19 mouse cellular contexts compared by ENCODE assay signal in genomic region chr10:43998503-43999082, GRCm38 (mm10).
DNase-seq lines count a peak whose midpoint lies in the region; ATAC-seq and TF ChIP-seq lines count a peak whose summit lies in the region.
"Had no signal": no experiment of that assay in that cellular context is flagged by ENCODE, and none has a peak within 500 bp of the region (broad histone marks: within the 10 kb centered on the region; RNA-seq: fewer than 3 reads in every experiment).

No protein-coding gene starts in this region.

- H3K27ac ChIP-seq in layer of hippocampus, adult 2 months = no peak overlapping the region
- H3K27ac ChIP-seq: embryonic facial prominence, embryonic 10.5 days; heart, embryonic 13.5 days; intestine, embryonic 15.5 days; left cerebral cortex, adult 2 months; limb, embryonic 13.5 days; midbrain, embryonic 10.5 days had no signal

- peak; percentile 10 for ATAC-seq in inflammation-experienced regulatory T-cells, adult 6 months
- ATAC-seq in monocyte, adult 5-6 weeks (replicated peaks; ENCODE audit: insufficient number of reproducible peaks, low FRiP score, low TSS enrichment, poor library complexity, severe bottlenecking) = peak; percentile 49
- ATAC-seq: intestine, embryonic 15.5 days had no signal

- peak; percentile 13 for DNase-seq in layer of hippocampus, adult 9-11 months
- no peak for DNase-seq in layer of hippocampus, adult 2 months (ENCODE audit: low spot score in 2 of 2)
- peak; percentile 40 for DNase-seq in Muller cell, postnatal 12 days (ENCODE audit: inconsistent ontology term)
- DNase-seq in thymus, postnatal 36 days = no peak
- no peak for DNase-seq in urinary bladder, adult 18-20 months (ENCODE audit: low spot score in 2 of 2)
- no peak for DNase-seq in right cerebral cortex, postnatal 14 days
- DNase-seq: adrenal gland, adult 8-10 months; cerebellum, postnatal 36 days; gastrocnemius, postnatal 25 days; lung, postnatal 14 days; right cerebral cortex, postnatal 25 days had no signal

- no peak for TF ChIP-seq CTCF in layer of hippocampus, adult 2 months (conservative IDR thresholded peaks at IDR 0.05)

- H3K4me3 ChIP-seq in layer of hippocampus, adult 2 months = no peak overlapping the region
- H3K4me3 ChIP-seq: embryonic facial prominence, embryonic 10.5 days; heart, embryonic 13.5 days; intestine, embryonic 15.5 days; left cerebral cortex, adult 2 months; limb, embryonic 13.5 days; midbrain, embryonic 10.5 days had no signal

Comparison
In these comparisons a context has a peak if more than half of its experiments do, and no peak if none do; other contexts are left out.
1. DNase-seq: peak in layer of hippocampus, adult 9-11 months (single experiment) and Muller cell, postnatal 12 days (single experiment); none in layer of hippocampus, adult 2 months (0 of 2), thymus, postnatal 36 days (0 of 2), urinary bladder, adult 18-20 months (0 of 2) and right cerebral cortex, postnatal 14 days (single experiment).